Mouse (Mus musculus) heart, postnatal 14 days (tissue): ENCODE data around the gene Ifit1bl2. TPM values are rescaled to one million over a fixed set of nuclear protein-coding genes. Genes with fewer than 3 reads are reported as not detected.

Experiments
- DNase-seq, 2 experiments: peaks; one replicate each; pipeline ENCODE4 v3.0.0; 2021 to 2022
- intact Hi-C: fragments of 180-260 bp; cut with DNase I; formaldehyde crosslinking; loops from one replicate; pipeline ENCODE4 v1.15.1; 2025
- total RNA-seq, 2 experiments: library from RNA; stranded (reverse); gene quantifications; 2 replicates each; pipeline ENCODE4 v1.2.3; 2021

Gene Ifit1bl2
- total RNA-seq, 2 experiments from 2014 or later: 0.53 to 0.59 TPM

DNA sequence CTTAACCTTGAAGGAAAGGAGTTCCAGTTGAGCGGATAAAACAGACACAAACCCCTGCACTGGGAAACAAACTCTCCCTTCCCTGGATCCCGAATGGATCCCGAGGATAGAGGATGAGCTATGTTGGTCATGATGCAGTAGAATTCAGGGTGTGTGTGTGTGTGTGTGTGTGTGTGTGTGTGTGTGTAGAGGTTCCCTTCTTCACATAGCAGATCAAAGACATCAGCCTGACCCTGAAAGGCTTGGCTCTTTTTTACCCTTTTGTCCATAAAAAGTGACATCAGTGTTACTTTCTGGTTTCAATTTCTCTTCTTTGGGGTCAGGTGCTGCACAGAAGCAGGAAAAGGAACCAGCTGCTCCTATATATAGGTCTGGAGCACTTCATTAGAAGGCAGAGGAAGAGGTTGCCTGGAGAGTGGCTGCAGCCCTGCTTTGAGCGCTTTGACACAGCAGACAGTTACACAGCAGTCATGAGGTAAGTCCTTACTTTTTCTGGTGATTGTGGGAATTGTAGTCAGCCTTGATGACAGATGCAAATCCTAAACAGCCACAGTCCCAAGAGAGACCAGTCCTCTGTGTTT lies 70.6 kb downstream of the Ifit1bl2 start:
- no peak for DNase-seq
- intact Hi-C loops: no loop called here

DNA sequence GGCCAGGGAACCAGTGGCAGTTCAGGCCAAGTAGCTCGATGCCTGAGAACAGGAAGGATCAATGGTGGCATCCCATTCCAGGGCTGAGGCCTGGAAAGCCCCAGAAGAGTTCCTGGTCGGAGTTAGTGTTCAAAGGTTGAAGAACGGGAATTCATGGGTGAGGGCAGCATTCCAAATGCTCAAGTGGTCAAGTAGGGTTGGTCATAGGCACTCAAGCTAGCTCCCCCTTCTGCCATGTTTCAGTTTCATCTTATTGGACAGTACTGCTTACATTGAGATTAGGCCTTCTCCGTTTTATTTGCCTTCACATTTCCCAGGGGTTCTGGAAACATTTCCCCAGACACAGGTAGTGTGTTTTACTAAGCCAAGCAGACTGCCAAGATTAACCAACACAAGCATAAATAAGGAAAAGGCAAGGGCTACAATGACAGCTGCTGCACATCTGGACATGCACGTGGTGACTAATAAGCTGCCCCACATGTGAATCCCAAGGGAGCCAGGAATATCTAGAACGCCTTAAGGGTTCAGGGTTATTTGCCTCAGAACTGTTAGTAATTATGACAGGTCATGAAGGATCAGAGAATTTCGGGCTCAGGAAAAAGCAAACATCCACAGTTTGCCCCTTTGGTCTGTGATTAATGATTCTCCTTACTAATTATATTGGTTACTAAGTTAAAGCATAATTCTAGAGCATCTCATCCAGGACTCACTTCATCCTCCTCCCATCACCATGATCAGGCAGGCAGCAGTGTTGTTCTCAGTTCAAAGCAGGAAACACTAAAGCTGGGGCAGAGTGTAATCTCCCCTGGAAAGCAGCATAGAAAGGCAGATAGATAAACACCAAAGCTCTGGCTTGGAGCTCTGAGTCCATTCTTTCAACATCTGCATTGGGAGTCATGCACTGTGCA lies 71.3 kb downstream of the Ifit1bl2 start:
- intact Hi-C loops: no loop called here
- no peak for DNase-seq

Other genes starting within 250 kb of the Ifit1bl2 start
- under 1 TPM in 1 of 2 experiments, not detected in 1; 0.27 TPM for gene Ch25h, start 165.6 kb downstream of the Ifit1bl2 start, total RNA-seq
- 10 to 100 TPM; 26.9 to 28.6 TPM for gene Lipa, start 113.3 kb downstream of the Ifit1bl2 start, total RNA-seq
- 1 to 10 TPM; 3.3 to 3.5 TPM for gene Ifit2, start 90.0 kb downstream of the Ifit1bl2 start, total RNA-seq
- 1 to 10 TPM; 1.2 to 1.3 TPM for gene Ifit3, start 57.2 kb downstream of the Ifit1bl2 start, total RNA-seq
- gene Ifit1bl1, start 38.8 kb downstream of the Ifit1bl2 start, total RNA-seq: under 1 TPM; 0.88 to 1.00 TPM
- gene Ifit3b, start 32.8 kb downstream of the Ifit1bl2 start, total RNA-seq: under 1 TPM; 0.50 to 0.56 TPM
- gene Ifit1, start 128 bp upstream of the Ifit1bl2 start, total RNA-seq: under 1 TPM; 0.33 to 0.85 TPM
- 1 to 10 TPM; 2.8 to 4.2 TPM for gene Slc16a12, start 106.5 kb upstream of the Ifit1bl2 start, total RNA-seq
- 10 to 100 TPM; 38.0 to 41.1 TPM for gene Pank1, start 238.7 kb upstream of the Ifit1bl2 start, total RNA-seq